Mouse (Mus musculus): ENCODE results near the gene Banp. TPM values are rescaled to one million over a fixed set of nuclear protein-coding genes. Genes with fewer than 3 reads are reported as not detected.
A peak's percentile ranks its signal among the peaks of the same experiment; 100 is the strongest.

Banp gene
- polyA plus RNA-seq, 1 experiment, result 54.1 TPM

GRCm38 (mm10) chr8:121943057-121943540, 6.5 kb upstream of the Banp start:
- H3K36me3 ChIP-seq (ENCODE audit: control insufficient read depth, insufficient read depth, low read length), result no peaks in the 10 kb centered on the region
- H3K4me3 ChIP-seq (ENCODE audit: extremely low read depth, insufficient read depth, insufficient read length), result no peak overlapping the region
- TF ChIP-seq CTCF (IDR thresholded peaks at IDR 0.05; ENCODE audit: extremely low read depth, insufficient read depth, insufficient read length, insufficient replicate concordance), result no peak
- TF ChIP-seq POLR2A (IDR thresholded peaks at IDR 0.05; ENCODE audit: low read depth, low read length), result no peak
- no peak overlapping the region for H3K27ac ChIP-seq (ENCODE audit: insufficient read depth, low read length)
- WGBS, result 43% methylated on average over 2 of the region's 2 CpGs
- DNase-seq (ENCODE audit: low read depth in 1 of 2, low spot score in 2 of 2), result no peak
- no peaks in the 10 kb centered on the region for H3K27me3 ChIP-seq (ENCODE audit: control insufficient read depth, insufficient read depth, low read length)
- peaks cover 4% of the 10 kb centered on the region; the same call in 1 of the 2 replicates for H3K4me1 ChIP-seq (ENCODE audit: control insufficient read depth, insufficient read depth, insufficient read length)

DNA sequence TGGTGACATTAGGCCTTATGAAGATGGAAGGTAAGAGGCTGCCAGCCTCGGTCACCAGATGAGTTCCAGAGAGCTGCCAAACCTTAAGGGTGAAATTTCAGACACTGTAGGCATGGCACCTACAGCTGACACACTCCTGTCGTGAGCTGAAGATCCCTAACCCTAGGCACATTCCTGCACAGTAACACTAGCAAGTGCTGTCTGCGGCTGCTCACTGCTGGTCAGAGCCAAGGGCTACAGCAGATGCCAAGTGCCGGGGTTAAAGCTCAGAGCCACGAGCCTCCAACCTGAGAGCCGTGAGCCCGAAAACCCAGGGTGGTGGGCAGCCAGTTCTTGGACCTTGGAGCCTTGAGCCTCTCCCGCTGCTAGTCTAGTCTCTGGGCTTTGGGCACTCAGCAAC, 5.8 kb upstream of the Banp start:
- DNase-seq (ENCODE audit: low read depth in 1 of 2, low spot score in 2 of 2), result no peak
- Histone ChIP-seq H3K27ac (ENCODE audit: insufficient read depth, low read length) (no peak overlapping the region), H3K27me3 (ENCODE audit: control insufficient read depth, insufficient read depth, low read length) (no peaks in the 10 kb centered on the region), H3K4me1 (ENCODE audit: control insufficient read depth, insufficient read depth, insufficient read length) (peaks cover 10% of the 10 kb centered on the region; the same call in 1 of the 2 replicates), H3K4me3 (ENCODE audit: extremely low read depth, insufficient read depth, insufficient read length) (no peak overlapping the region), H3K36me3 (ENCODE audit: control insufficient read depth, insufficient read depth, low read length) (no peaks in the 10 kb centered on the region)
- TF ChIP-seq CTCF (IDR thresholded peaks at IDR 0.05; ENCODE audit: extremely low read depth, insufficient read depth, insufficient read length, insufficient replicate concordance), result no peak
- TF ChIP-seq POLR2A (IDR thresholded peaks at IDR 0.05; ENCODE audit: low read depth, low read length), result no peak
- 87% methylated on average over 8 of the region's 8 CpGs for WGBS

DNA sequence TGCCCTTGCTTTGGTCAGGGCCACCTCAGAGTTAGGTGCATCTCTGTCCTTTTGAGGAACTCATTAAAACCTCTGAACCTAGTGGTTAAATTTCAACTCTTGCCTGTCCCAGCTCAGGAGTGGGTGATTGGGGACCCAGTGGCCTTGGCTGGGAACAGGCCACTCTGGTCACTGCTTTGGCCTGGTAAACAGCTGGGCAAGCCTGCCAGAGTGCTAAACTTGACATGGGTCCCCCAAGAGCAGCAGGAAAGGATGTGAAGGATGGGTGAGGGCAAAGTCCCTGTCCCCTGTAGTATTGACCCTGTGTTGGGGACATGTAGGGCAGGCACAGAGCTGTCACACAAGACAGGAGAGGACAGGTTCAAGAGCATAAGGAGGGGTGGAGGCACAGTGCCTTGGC, 4.7 kb upstream of the Banp start, which contains the start of gene Car5a:
Gene Car5a (minus strand): TSS at position 74 of the 400 bp plus-strand sequence.
- Histone ChIP-seq H3K4me3 (ENCODE audit: extremely low read depth, insufficient read depth, insufficient read length) (no peak within 1 kb of the TSS), H3K27ac (ENCODE audit: insufficient read depth, low read length) (no peak within 1 kb of the TSS)
- no peak for DNase-seq (ENCODE audit: low read depth in 1 of 2, low spot score in 2 of 2)

DNA sequence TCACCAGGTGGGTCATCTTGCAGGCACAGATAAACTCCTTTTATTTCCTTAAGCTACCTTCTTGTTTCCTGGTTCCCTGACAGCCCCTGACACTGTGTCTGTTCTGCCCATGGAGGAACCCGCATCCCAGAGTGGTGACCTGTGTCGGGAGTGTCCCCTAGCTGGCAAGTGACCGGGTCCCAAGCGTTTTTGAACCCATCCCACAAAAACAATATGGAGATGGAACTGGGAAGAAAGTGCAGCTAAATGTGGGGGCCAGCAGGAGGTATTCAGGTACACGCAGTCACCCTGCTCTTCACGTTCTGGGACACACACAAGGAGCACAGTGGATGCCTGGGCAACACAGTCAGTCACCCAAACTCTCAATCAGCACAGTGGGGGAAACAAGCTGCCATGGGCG, 3.2 kb upstream of the Banp start:
- TF ChIP-seq CTCF (IDR thresholded peaks at IDR 0.05; ENCODE audit: extremely low read depth, insufficient read depth, insufficient read length, insufficient replicate concordance), result no peak
- no peak for TF ChIP-seq POLR2A (IDR thresholded peaks at IDR 0.05; ENCODE audit: low read depth, low read length)
- no peaks in the 10 kb centered on the region for H3K27me3 ChIP-seq (ENCODE audit: control insufficient read depth, insufficient read depth, low read length)
- no peak overlapping the region for H3K27ac ChIP-seq (ENCODE audit: insufficient read depth, low read length)
- no peak for DNase-seq (ENCODE audit: low read depth in 1 of 2, low spot score in 2 of 2)
- WGBS, result 90% methylated on average over 7 of the region's 7 CpGs
- peaks cover 12% of the 10 kb centered on the region; the same call in 1 of the 2 replicates for H3K4me1 ChIP-seq (ENCODE audit: control insufficient read depth, insufficient read depth, insufficient read length)
- H3K4me3 ChIP-seq (ENCODE audit: extremely low read depth, insufficient read depth, insufficient read length), result no peak overlapping the region
- no peaks in the 10 kb centered on the region for H3K36me3 ChIP-seq (ENCODE audit: control insufficient read depth, insufficient read depth, low read length)

More for the DNA sequence above, 4.7 kb upstream of the Banp start, which contains the start of gene Car5a:
- H3K4me1 ChIP-seq (ENCODE audit: control insufficient read depth, insufficient read depth, insufficient read length), result peaks cover 10% of the 10 kb centered on the region; the same call in 1 of the 2 replicates
- TF ChIP-seq CTCF (IDR thresholded peaks at IDR 0.05; ENCODE audit: extremely low read depth, insufficient read depth, insufficient read length, insufficient replicate concordance) (no peak), POLR2A (IDR thresholded peaks at IDR 0.05; ENCODE audit: low read depth, low read length) (no peak)
- no peaks in the 10 kb centered on the region for H3K36me3 ChIP-seq (ENCODE audit: control insufficient read depth, insufficient read depth, low read length)
- no peaks in the 10 kb centered on the region for H3K27me3 ChIP-seq (ENCODE audit: control insufficient read depth, insufficient read depth, low read length)

DNA sequence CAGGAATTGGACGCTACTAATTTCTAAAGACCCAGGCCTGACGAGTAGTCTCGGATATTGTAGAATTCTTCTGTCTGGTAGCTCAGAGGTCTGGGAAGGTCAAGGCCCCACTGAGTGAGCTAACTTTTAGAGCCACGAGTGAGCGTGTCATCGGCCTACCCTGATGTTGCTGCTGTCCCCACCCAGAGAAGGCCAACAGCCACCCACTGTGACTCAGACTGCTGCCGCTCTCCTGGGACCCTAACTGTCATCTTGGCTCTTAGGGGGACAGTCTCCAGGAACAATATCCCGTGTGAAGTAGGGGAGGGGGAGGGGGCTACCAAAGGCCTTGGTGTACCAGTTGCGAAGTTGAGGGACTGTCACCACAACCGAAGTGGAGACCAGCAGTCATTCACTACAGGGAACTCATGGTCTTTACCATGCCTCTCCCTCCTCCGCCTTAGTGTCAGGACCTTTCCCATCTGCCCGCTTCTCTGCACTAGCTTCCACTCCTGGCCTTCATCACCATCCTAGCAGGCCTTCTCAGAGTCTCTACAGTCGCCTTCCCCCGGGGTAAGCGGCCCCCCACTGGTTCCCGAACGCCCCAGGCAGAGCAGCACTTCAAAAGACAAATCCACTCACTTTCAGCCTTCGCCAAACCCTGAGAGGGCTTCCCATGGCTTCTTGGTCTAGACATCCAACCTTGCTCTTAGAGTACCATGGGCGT, 2.4 kb upstream of the Banp start:
- DNase-seq (ENCODE audit: low read depth in 1 of 2, low spot score in 2 of 2), result no peak
- no peaks in the 10 kb centered on the region for H3K27me3 ChIP-seq (ENCODE audit: control insufficient read depth, insufficient read depth, low read length)
- H3K36me3 ChIP-seq (ENCODE audit: control insufficient read depth, insufficient read depth, low read length), result no peaks in the 10 kb centered on the region
- H3K27ac ChIP-seq (ENCODE audit: insufficient read depth, low read length), result peak overlapping the region; percentile 41; the same call in 1 of the 2 replicates
- no peak for TF ChIP-seq POLR2A (IDR thresholded peaks at IDR 0.05; ENCODE audit: low read depth, low read length)
- 44% methylated on average over 19 of the region's 19 CpGs for WGBS
- H3K4me1 ChIP-seq (ENCODE audit: control insufficient read depth, insufficient read depth, insufficient read length), result peaks cover 13% of the 10 kb centered on the region; the same call in 1 of the 2 replicates
- H3K4me3 ChIP-seq (ENCODE audit: extremely low read depth, insufficient read depth, insufficient read length), result peak overlapping the region; percentile 63; the same call in 1 of the 2 replicates

- H3K4me3 ChIP-seq (ENCODE audit: extremely low read depth, insufficient read depth, insufficient read length), result peak overlapping the region; percentile 63
- H3K4me1 ChIP-seq (ENCODE audit: control insufficient read depth, insufficient read depth, insufficient read length), result peaks cover 18% of the 10 kb centered on the region; the same call in 1 of the 2 replicates
- 1% methylated on average over 18 of the region's 18 CpGs for WGBS
- H3K27ac ChIP-seq (ENCODE audit: insufficient read depth, low read length), result peak overlapping the region; percentile 41; the same call in 1 of the 2 replicates
- TF ChIP-seq POLR2A (IDR thresholded peaks at IDR 0.05; ENCODE audit: low read depth, low read length), result no peak
- TF ChIP-seq CTCF (IDR thresholded peaks at IDR 0.05; ENCODE audit: extremely low read depth, insufficient read depth, insufficient read length, insufficient replicate concordance), result no peak
- DNase-seq (ENCODE audit: low read depth in 1 of 2, low spot score in 2 of 2), result peak; percentile 45 to 82
- H3K27me3 ChIP-seq (ENCODE audit: control insufficient read depth, insufficient read depth, low read length), result no peaks in the 10 kb centered on the region
- H3K36me3 ChIP-seq (ENCODE audit: control insufficient read depth, insufficient read depth, low read length), result no peaks in the 10 kb centered on the region
These were observed 1.8 kb upstream of the Banp start for GRCm38 (mm10) chr8:121947753-121948141.
